Mouse (Mus musculus): ENCODE measurements around the gene Mthfd1l.

DNA sequence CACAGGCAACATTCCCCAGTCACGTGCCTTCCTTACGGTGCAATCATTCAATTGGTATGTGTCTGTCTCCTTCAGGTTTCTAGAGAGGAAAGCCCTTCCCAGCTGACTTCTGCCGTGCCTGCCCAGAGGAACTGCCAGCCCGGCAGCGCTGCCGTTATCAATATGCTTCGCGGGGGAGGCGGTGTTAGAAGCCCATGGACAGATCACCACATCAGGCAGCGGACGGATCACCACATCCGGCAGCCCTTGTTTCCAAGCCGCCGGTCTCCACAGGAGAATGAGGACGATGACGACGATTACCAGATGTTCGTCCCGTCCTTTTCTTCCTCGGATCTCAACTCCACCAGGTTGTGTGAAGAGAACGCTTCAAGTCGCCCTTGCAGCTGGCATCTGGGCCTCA is 16.4 kb upstream of the Mthfd1l start:
- TF ChIP-seq EP300 (IDR thresholded peaks at IDR 0.05; ENCODE audit: low read length) (no peak), PAX5 (IDR thresholded peaks at IDR 0.05; ENCODE audit: low read length) (no peak), CTCF (conservative IDR thresholded peaks at IDR 0.05 in 1 of 2, IDR thresholded peaks at IDR 0.05 in 1 of 2; ENCODE audit: low read depth in 2 of 2, low read length in 2 of 2) (no peak), MAFK (IDR thresholded peaks at IDR 0.05; ENCODE audit: insufficient replicate concordance, low read length) (no peak), MEF2A (IDR thresholded peaks at IDR 0.05; ENCODE audit: borderline replicate concordance, low read depth, low read length) (no peak), BHLHE40 (IDR thresholded peaks at IDR 0.05; ENCODE audit: low read depth, low read length) (no peak), POLR2AphosphoS2 (IDR thresholded peaks at IDR 0.05; ENCODE audit: low read depth, low read length) (no peak), ZC3H11A (IDR thresholded peaks at IDR 0.05; ENCODE audit: low read depth, low read length) (no peak), POLR2A (IDR thresholded peaks at IDR 0.05; ENCODE audit: low read depth, low read length) (no peak)
